Mouse (Mus musculus) CH12F3 (cell line): ENCODE data around the gene Pir.

Experiments
- in situ Hi-C: fragments of 300-500 bp; cut with MboI; formaldehyde crosslinking; loops from 2 replicates; pipeline ENCODE4 v1.14.3; 2020; ENCODE audit warnings: low sequenced_read_pairs

Pir gene

DNA sequence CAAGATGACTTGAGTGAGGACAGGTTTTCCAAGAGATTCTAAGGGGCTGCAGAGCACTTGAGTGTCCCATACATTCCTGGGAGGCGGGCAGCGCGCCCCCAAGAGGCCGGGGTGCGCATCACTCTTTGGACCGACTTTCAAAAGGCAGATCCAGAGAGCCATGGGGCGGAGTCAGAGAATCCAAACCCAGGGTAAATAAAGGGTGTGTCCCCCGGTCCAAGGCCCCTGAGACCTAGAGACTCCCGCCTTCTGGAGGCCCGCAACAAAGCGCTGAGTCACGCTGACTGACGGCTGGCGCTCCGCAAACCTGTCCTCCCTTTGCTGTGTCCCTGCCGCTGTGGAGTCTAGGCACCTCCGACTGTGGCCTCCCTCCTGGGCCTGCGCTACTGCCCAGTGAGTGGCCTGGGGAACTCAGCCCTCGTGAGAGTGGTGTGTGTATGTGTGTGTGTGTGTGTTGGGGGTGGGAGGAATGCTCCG, at the start of gene Pir:
Gene Pir (plus strand): TSS at position 87 of the 477 bp plus-strand sequence.
- in situ Hi-C loops: no loop called here

DNA sequence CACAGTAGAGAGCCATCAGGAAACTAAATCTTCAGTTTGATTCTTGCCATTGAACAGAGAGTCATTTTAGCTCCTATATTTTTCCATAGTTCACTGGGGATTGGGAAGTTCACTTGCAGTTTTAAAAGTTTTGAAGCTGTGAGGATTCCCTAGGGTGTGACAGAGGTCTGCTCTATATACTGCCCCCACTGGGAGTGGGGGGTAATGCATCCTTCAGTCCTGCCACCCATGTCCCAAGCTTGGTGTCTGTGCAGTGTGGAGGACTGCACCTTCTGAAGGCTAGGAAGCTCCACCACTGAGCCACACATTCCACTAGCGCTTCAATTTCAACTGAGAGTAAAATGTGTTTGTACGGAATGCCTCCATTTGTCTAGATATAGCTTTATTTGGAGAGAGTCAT, 47.2 kb upstream of the Pir start:
- in situ Hi-C loops: no loop called here

- in situ Hi-C loops: no loop called here
Observed at GRCm38 (mm10) chrX:164233380-164233779, 35.8 kb upstream of the Pir start.

DNA sequence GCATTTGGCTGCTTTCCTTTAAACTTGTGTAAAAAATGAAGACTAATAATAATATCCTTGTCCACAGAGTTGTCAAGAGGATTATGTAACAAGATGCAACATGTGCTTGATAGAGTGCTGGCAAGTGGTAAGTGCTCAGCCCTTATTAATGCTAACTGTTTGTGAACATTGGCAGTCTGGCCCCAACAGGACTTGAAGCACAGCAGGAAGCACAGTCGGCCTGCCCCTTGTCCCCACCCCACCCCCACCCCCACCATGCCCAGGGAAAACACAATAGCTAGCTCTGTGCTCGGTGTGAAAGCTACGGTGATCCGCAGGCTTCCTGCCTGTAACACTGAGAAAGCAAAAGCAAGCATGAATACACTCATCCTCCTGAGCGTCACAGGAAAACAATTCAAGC, 23.5 kb upstream of the Pir start:
- in situ Hi-C loops: no loop called here

DNA sequence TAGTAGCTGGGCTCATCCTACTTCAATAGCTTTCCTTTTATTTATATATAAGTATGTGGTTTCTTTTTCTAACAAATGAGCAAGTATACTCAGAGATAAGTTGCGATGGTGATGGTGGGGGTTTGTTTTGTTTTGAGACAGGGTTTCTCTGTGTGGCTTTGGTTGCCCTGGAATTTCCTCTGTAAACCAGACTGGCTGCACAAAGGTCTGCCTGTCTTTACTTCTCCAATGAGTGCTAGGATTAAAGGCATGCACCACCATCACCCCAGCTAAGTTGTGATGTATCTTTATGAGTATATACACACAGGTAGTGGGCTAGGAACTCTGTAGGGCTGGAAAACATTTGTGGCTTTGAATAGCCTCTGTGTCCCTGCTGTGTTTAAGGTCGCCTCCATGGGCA, 22.4 kb upstream of the Pir start:
- in situ Hi-C loops: no loop called here

- in situ Hi-C loops: no loop called here
Observed at GRCm38 (mm10) chrX:164256527-164256926, 12.6 kb upstream of the Pir start.

GRCm38 (mm10) chrX:164258057-164258456, 11.1 kb upstream of the Pir start, which contains the start of gene Bmx:
Gene Bmx, minus strand, starts transcription at chrX:164258193.
- in situ Hi-C loops: no loop called here

GRCm38 (mm10) chrX:164258662-164259061, 10.5 kb upstream of the Pir start:
- in situ Hi-C loops: no loop called here

DNA sequence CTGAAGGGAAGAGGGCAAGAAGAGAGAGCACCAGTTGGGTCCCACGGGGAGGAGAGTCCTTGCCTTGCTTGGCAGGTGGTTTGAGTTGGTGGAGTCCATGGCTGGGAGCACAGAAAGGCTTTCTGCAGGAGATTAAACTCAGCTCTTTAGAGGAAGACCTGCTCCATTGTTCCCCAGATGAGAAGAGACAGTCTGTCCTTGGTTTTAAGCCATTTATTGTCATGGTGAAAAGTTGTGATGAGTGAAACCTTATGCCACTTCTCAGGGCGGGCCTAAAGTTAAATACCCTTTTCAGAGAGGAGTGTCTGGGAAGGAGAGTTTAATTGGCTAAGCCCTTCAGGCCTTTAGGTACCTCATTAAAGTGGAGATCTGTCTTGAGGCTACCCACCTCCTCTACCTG, 6.9 kb upstream of the Pir start:
- in situ Hi-C loops: no loop called here

DNA sequence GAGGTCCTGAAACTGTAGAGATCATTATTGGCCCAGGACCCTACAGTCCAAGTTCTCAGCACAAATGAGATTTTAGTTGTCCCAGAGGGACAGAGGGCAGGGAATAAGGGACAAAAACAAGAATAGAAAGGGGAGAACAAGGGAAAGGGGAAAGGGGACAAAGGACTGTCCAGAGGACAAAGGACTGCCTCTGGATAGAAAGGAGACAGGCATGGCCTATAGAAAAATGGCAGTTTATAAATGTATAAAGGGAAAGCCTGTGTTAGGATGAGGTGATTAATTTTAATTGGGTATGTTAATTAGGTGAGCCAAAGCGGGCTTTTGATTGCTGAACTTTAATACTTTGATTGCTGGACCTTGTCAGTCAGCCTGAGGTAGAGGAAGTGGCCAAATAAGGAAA, 4.3 kb upstream of the Pir start:
- in situ Hi-C loops: no loop called here

DNA sequence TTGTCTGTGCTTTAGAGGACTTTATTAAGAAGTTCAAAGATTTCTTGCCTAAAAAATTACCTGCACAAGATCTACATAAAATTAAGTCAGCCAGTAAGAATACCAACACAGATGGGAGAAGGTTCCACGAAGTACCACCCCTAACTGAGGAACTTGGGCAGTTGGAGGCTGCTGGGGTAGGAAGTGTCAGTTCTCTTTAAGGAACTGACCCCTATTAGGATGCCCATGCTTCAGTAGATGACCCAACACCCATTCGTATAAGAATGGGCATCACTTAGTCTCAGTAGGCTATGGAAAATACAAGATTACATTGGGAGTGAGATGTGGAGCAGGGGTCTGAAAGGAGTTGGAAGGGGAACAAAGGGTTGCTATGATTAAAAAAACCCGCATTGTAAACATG, 1.4 kb downstream of the Pir start:
- in situ Hi-C loops: no loop called here

GRCm38 (mm10) chrX:164275536-164275935, 6.4 kb downstream of the Pir start:
- in situ Hi-C loops: no loop called here

DNA sequence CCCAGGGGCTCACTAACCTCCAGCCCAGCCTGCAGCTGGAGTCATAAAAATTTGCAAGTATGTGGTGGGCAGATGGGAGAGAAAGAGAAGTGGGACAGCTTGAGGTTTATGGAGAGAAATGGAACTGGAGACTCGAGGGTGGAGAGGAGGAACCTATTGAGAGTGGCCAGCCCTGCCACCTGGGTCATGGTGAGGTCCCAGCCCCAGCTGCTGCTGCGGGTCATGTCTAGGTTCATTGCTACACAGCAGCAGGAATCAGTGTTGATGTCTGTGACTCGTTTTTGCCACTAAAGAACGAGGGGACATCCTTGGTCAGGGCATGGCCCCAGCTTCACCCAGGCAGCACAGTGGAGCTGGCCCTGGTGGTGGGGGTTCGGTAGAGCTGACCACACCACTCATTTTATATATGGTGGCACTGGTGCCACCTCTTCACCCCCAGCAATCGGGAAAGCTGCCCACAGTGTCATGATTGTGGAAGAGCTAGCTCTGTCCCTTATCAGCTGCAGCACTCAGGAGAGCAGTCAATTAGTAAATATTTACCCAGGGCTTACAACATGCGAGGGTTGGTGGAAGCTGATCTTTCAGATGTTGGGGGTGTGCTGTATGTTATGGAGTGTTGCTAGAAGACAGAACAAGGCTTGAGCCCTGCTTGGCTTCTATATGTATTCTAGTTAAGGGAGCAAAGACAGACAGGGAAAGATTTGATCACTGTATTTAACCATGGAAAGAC, 11.9 kb downstream of the Pir start:
- in situ Hi-C loops: no loop called here

DNA sequence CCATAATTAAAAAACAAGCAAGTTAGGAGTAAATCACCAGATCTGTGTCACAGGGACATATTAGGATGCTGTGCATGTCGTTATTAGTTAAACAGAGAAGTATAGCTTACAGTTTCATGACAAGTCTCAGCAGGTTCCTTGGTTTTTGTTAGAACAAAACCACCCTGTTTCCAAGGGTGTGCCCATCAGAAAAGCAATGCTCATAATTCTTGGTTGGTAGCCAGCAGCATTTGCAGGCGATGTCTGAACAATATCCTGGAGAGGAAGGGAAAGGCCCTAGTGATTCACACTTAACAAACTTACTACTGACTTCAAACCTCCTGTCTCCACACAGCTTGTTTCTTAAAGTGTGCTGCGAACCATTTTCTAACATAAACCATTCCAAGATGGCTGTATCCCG, 14.6 kb downstream of the Pir start:
- in situ Hi-C loops: no loop called here

DNA sequence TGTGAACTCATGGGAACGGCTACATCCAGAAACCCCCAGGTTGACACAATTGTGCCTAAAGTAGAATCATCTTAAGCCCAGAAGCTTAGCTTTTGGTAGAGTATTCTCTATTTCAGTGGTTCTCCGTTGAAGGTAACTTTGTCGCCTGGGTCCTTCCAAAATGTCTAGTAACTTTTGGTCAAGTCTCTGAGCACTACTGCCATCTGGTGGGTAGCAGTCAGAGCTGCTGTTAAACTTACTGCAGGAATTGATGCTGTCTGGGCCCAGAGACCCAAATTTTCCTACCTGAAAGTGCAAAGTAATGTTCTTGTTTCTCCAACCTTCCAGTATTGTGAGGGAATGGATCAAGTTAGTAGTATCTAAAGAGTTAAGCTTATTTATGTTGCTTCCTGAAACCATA, 17.9 kb downstream of the Pir start:
- in situ Hi-C loops: no loop called here

GRCm38 (mm10) chrX:164291147-164291546, 22.0 kb downstream of the Pir start:
- in situ Hi-C loops: no loop called here

GRCm38 (mm10) chrX:164306250-164306649, 37.1 kb downstream of the Pir start:
- in situ Hi-C loops: no loop called here

DNA sequence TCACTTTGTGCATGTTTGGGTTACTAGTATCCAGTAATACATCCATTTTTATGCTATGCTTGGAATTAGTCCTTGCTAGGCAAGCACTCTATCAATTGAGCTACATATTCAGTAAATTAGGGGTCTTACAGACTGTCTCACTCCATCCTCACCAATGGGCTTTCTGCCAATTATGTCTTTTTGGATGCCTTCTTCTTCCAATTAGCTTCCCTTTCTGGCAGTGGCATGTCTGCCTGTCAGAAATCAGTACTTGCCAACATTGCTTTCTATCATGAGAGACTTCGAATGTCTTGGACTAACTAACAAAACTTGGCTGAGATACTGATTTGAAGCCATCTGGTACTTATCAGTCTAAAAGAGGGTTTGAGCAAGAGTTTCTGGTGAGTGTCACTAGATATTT, 44.7 kb downstream of the Pir start:
- in situ Hi-C loops: no loop called here

GRCm38 (mm10) chrX:164318554-164318953, 49.4 kb downstream of the Pir start:
- in situ Hi-C loops: no loop called here

GRCm38 (mm10) chrX:164320031-164320430, 50.9 kb downstream of the Pir start:
- in situ Hi-C loops: no loop called here

- in situ Hi-C loops: no loop called here
Observed at GRCm38 (mm10) chrX:164322492-164322891, 53.3 kb downstream of the Pir start.

DNA sequence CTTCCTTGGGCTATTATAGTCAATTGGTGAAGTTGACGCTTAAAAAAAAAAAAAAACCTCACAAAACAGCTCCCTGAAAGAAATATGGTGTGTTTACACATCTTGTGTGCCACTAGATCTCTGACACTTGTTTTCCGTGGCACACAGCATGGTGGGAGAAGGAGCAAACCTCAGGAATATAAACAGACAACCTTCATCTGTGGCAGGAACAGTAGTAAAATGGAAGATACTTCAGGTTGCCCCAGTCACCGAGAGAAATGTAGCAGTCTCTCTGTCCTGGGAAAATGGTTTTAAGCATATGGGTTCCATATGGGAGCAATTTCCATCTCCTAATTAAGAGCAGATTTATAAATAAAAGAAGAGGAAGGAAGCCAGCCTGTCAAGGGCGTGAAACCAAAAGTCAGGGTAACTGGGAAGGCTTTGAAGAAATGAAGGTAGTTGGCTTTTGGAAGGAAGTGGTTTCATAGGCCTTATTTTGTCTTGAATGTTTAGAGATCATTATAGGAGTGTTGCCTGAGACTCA, 54.3 kb downstream of the Pir start:
- in situ Hi-C loops: no loop called here

- in situ Hi-C loops: no loop called here
Observed at GRCm38 (mm10) chrX:164330351-164330750, 61.2 kb downstream of the Pir start.
